Mouse (Mus musculus) liver, postnatal 0 days (tissue): ENCODE measurements around the gene Cacnb1. TPM values are rescaled to one million over a fixed set of nuclear protein-coding genes. Genes with fewer than 3 reads are reported as not detected.

ENCODE experiments used
- ATAC-seq: fragments of 200-750 bp; cut with Nextera tagmentation; 2 replicates; pipeline ENCODE4 v1.8.0; 2017; ENCODE audit warnings: mild to moderate bottlenecking, moderate library complexity
- DNase-seq: peaks from one replicate; pipeline ENCODE4 v3.0.0-alpha.2; 2016
- H3K27ac ChIP-seq: fragments of 300-500 bp; sonication (generic); 2 replicates; pipeline ENCODE4 v1.5.1; 2014; ENCODE audit warnings: antibody characterized with exemption, moderate library complexity, mild to moderate bottlenecking, low read depth
- H3K27me3 ChIP-seq: fragments of 300-500 bp; sonication (generic); 2 replicates; pipeline ENCODE4 v1.6.1; 2014; ENCODE audit warnings: low read length, control low read depth, mixed read lengths; ENCODE audit not compliant: insufficient read depth
- H3K36me3 ChIP-seq: fragments of 300-500 bp; sonication (generic); replicated peaks from 2 replicates; pipeline ENCODE4 v1.6.1; 2014; ENCODE audit warnings: mild to moderate bottlenecking, control low read depth, low read length, moderate library complexity, mixed read lengths; ENCODE audit not compliant: insufficient read depth
- H3K4me1 ChIP-seq: fragments of 300-500 bp; sonication (generic); 2 replicates; pipeline ENCODE4 v1.6.1; 2014; ENCODE audit warnings: antibody characterized with exemption, mild to moderate bottlenecking, control low read depth; ENCODE audit not compliant: insufficient read depth
- H3K4me2 ChIP-seq: fragments of 300-500 bp; sonication (generic); 2 replicates; pipeline ENCODE4 v1.6.1; 2014; ENCODE audit warnings: low read depth, mild to moderate bottlenecking, low read length, moderate library complexity, mixed read lengths
- H3K4me3 ChIP-seq: fragments of 300-500 bp; sonication (generic); 2 replicates; pipeline ENCODE4 v1.5.1; 2014; ENCODE audit warnings: low read depth, low read length
- H3K9ac ChIP-seq: fragments of 300-500 bp; sonication (generic); replicated peaks from 2 replicates; pipeline ENCODE4 v1.6.1; 2014; ENCODE audit warnings: mild to moderate bottlenecking, moderate library complexity
- H3K9me3 ChIP-seq: fragments of 300-500 bp; sonication (generic); 2 replicates; pipeline ENCODE4 v1.6.1; 2016; ENCODE audit warnings: mild to moderate bottlenecking, control low read depth, low read length, mixed read lengths
- CTCF ChIP-seq: sonication (generic); IDR thresholded peaks from 2 replicates; pipeline ENCODE4 v1.5.1; 2016; ENCODE audit warnings: antibody characterized with exemption, low read depth
- EP300 ChIP-seq: IDR thresholded peaks from 2 replicates; pipeline ENCODE4 v1.6.1; 2016; ENCODE audit warnings: antibody characterized with exemption, low read depth, mild to moderate bottlenecking
- WGBS: fragments of 180-500 bp; shearing (Covaris S2); extraction: QIAGEN DNeasy Blood & Tissue Kit; methylation state at CpG from one replicate; pipeline ENCODE4 v1.1.7; 2014; ENCODE audit not compliant: insufficient replicate concordance; 5-methylcytosine and 5-hydroxymethylcytosine counted together
- polyA plus RNA-seq: library from polyadenylated mRNA; unstranded; fragments of >200 nt; fragmentation: Nextera tagmentation; extraction: Ambion mirVana; gene quantifications from 2 replicates; pipeline ENCODE4 v1.2.1, GENCODE M21; 2015

Cacnb1 gene
- polyA plus RNA-seq, 1 experiment from 2014 or later, result 0.23 TPM

GRCm38 (mm10) chr11:98000378-98001140, 22.3 kb downstream of the Cacnb1 start:
- Histone ChIP-seq H3K36me3 (no peaks in the 10 kb centered on the region), H3K9me3 (no peaks in the 10 kb centered on the region), H3K9ac (peak overlapping the region; percentile 9; the same call in 1 of the 2 replicates), H3K27me3 (peaks cover 10% of the 10 kb centered on the region; the same call in 1 of the 2 replicates), H3K4me1 (peaks cover 29% of the 10 kb centered on the region), H3K27ac (peak overlapping the region; percentile 87), H3K4me2 (no peak overlapping the region), H3K4me3 (no peak overlapping the region)
- 30% methylated on average over 7 of the region's 7 CpGs for WGBS
- DNase-seq, result peak; percentile 59
- 0 out of 2 replicates have a peak, but pooled peaks have one; percentile 8 for ATAC-seq
- TF ChIP-seq CTCF, result no peak
- TF ChIP-seq EP300, result 0 out of 2 replicates have a peak, but pooled peaks have one; percentile 14

- Histone ChIP-seq H3K9ac (peak overlapping the region; percentile 9; the same call in 1 of the 2 replicates), H3K4me1 (peaks cover 38% of the 10 kb centered on the region), H3K27me3 (peaks cover 12% of the 10 kb centered on the region; the same call in 1 of the 2 replicates), H3K9me3 (no peaks in the 10 kb centered on the region), H3K27ac (peak overlapping the region; percentile 87), H3K36me3 (no peaks in the 10 kb centered on the region), H3K4me3 (no peak overlapping the region), H3K4me2 (no peak overlapping the region)
- no peak for TF ChIP-seq CTCF
- TF ChIP-seq EP300, result no peak
- DNase-seq (no peak), ATAC-seq (no peak)
- 35% methylated on average over 5 of the region's 5 CpGs for WGBS
Measured at GRCm38 (mm10) chr11:97999748-98000147, 23.1 kb downstream of the Cacnb1 start.

- Histone ChIP-seq H3K27ac (peak overlapping the region; percentile 87), H3K4me1 (peaks cover 38% of the 10 kb centered on the region), H3K36me3 (no peaks in the 10 kb centered on the region), H3K9me3 (no peaks in the 10 kb centered on the region), H3K4me2 (no peak overlapping the region), H3K27me3 (peaks cover 12% of the 10 kb centered on the region; the same call in 1 of the 2 replicates), H3K4me3 (no peak overlapping the region), H3K9ac (no peak overlapping the region)
- ATAC-seq (peak; percentile 7; the same call in 1 of the 2 replicates), DNase-seq (no peak)
- WGBS, result 38% methylated on average over 7 of the region's 7 CpGs
- no peak for TF ChIP-seq EP300
- TF ChIP-seq CTCF, result no peak
Measured at GRCm38 (mm10) chr11:97998898-97999608, 23.8 kb downstream of the Cacnb1 start.

GRCm38 (mm10) chr11:97998074-97998793, 24.6 kb downstream of the Cacnb1 start:
- H3K9ac ChIP-seq, result no peak overlapping the region
- H3K36me3 ChIP-seq, result no peaks in the 10 kb centered on the region
- DNase-seq, result no peak
- H3K4me1 ChIP-seq, result peaks cover 38% of the 10 kb centered on the region
- ATAC-seq, result no peak
- no peaks in the 10 kb centered on the region for H3K9me3 ChIP-seq
- H3K4me2 ChIP-seq, result no peak overlapping the region
- WGBS, result 69% methylated on average over 11 of the region's 11 CpGs
- H3K27me3 ChIP-seq, result peaks cover 12% of the 10 kb centered on the region; the same call in 1 of the 2 replicates
- TF ChIP-seq EP300 (no peak), CTCF (no peak)
- H3K4me3 ChIP-seq, result no peak overlapping the region
- H3K27ac ChIP-seq, result peak overlapping the region; percentile 55

- Histone ChIP-seq H3K9me3 (no peaks in the 10 kb centered on the region), H3K4me3 (no peak overlapping the region), H3K9ac (no peak overlapping the region), H3K27me3 (peaks cover 12% of the 10 kb centered on the region; the same call in 1 of the 2 replicates), H3K4me2 (no peak overlapping the region), H3K36me3 (no peaks in the 10 kb centered on the region), H3K4me1 (peaks cover 34% of the 10 kb centered on the region), H3K27ac (peak overlapping the region; percentile 55)
- ATAC-seq (no peak), DNase-seq (no peak)
- TF ChIP-seq CTCF, result no peak
- TF ChIP-seq EP300, result no peak
- WGBS, result 63% methylated on average over 8 of the region's 8 CpGs
Measured at GRCm38 (mm10) chr11:97997387-97997960, 25.4 kb downstream of the Cacnb1 start.
